Mouse (Mus musculus): ENCODE measurements around the gene Cacna1c.

GRCm38 (mm10) chr6:119175078-119175853 lies 21.0 kb downstream of the Cacna1c start, which contains the start of gene Dcp1b:
- TF ChIP-seq ZC3H11A (IDR thresholded peaks at IDR 0.05; ENCODE audit: borderline replicate concordance, low read depth, low read length): no peak
- no peak for TF ChIP-seq MAFK (IDR thresholded peaks at IDR 0.05; ENCODE audit: insufficient read depth, low read depth, low read length)
- no peak for TF ChIP-seq ZNF384 (IDR thresholded peaks at IDR 0.05; ENCODE audit: low read depth, low read length)
